ENCODE assay signal across 22 mouse cellular contexts in genomic region chr19:4331273-4331672, GRCm38 (mm10). TPM values are rescaled to one million over a fixed set of nuclear protein-coding genes. Genes with fewer than 3 reads are reported as not detected.
DNase-seq lines count a peak whose midpoint lies in the region; ATAC-seq and TF ChIP-seq lines count a peak whose summit lies in the region.
"Had no signal": no experiment of that assay in that cellular context is flagged by ENCODE, and none has a peak within 500 bp of the region (broad histone marks: within the 10 kb centered on the region; RNA-seq: fewer than 3 reads in every experiment).

No protein-coding gene starts in this region.

- WGBS in neural tube, embryonic 13.5 days: 94% methylated on average over 3 of the region's 3 CpGs
- 32% methylated on average over 3 of the region's 3 CpGs for WGBS in intestine, postnatal 0 days

- H3K9me3 ChIP-seq in neural tube, embryonic 13.5 days: no peaks in the 10 kb centered on the region
- H3K9me3 ChIP-seq in intestine, postnatal 0 days (ENCODE audit: control insufficient read depth): no peaks in the 10 kb centered on the region
- H3K9me3 ChIP-seq: embryonic facial prominence, embryonic 15.5 days; heart, embryonic 10.5 days; limb, embryonic 12.5 days; megakaryocyte, embryonic 14.5 days; midbrain, embryonic 15.5 days had no signal

- no peak overlapping the region for H3K9ac ChIP-seq in neural tube, embryonic 13.5 days
- no peak overlapping the region for H3K9ac ChIP-seq in intestine, postnatal 0 days (ENCODE audit: low read depth, low read length)
- H3K9ac ChIP-seq: embryonic facial prominence, embryonic 15.5 days; limb, embryonic 12.5 days; midbrain, embryonic 15.5 days had no signal

- no peak for ATAC-seq in neural tube, embryonic 13.5 days (ENCODE audit: low read depth)
- peak; percentile 58 for ATAC-seq in intestine, postnatal 0 days
- ATAC-seq: midbrain, embryonic 15.5 days; Patski had no signal

- peaks cover 36% of the 10 kb centered on the region for H3K4me1 ChIP-seq in neural tube, embryonic 13.5 days (replicated peaks)
- peaks cover 7% of the 10 kb centered on the region; the same call in 1 of the 2 replicates for H3K4me1 ChIP-seq in intestine, postnatal 0 days (replicated peaks; ENCODE audit: control insufficient read depth, insufficient read depth, low read length)

- H3K27ac ChIP-seq in neural tube, embryonic 13.5 days (replicated peaks): no peak overlapping the region
- H3K27ac ChIP-seq in intestine, postnatal 0 days (ENCODE audit: low read depth, low read length): peak overlapping the region; percentile 86
- no peak overlapping the region for H3K27ac ChIP-seq in layer of hippocampus, adult 2 months
- H3K27ac ChIP-seq: embryonic facial prominence, embryonic 15.5 days; heart, embryonic 10.5 days; hindbrain, embryonic 14.5 days; limb, embryonic 12.5 days; midbrain, embryonic 15.5 days had no signal

- no peak overlapping the region for H3K4me3 ChIP-seq in neural tube, embryonic 13.5 days
- no peak overlapping the region for H3K4me3 ChIP-seq in intestine, postnatal 0 days (ENCODE audit: low read depth, low read length)
- H3K4me3 ChIP-seq in layer of hippocampus, adult 2 months: no peak overlapping the region
- H3K4me3 ChIP-seq: embryonic facial prominence, embryonic 15.5 days; midbrain, embryonic 15.5 days had no signal

- H3K36me3 ChIP-seq in neural tube, embryonic 13.5 days: peaks cover 47% of the 10 kb centered on the region
- peaks cover 33% of the 10 kb centered on the region for H3K36me3 ChIP-seq in intestine, postnatal 0 days (ENCODE audit: control insufficient read depth, insufficient read depth)

- TF ChIP-seq CTCF in intestine, postnatal 0 days (IDR thresholded peaks at IDR 0.05; ENCODE audit: low read depth): no peak
- TF ChIP-seq CTCF in layer of hippocampus, adult 2 months (conservative IDR thresholded peaks at IDR 0.05): no peak

- peak overlapping the region; percentile 89; the same call in 1 of the 2 replicates for H3K4me2 ChIP-seq in neural tube, embryonic 13.5 days
- peak overlapping the region; percentile 9 for H3K4me2 ChIP-seq in intestine, postnatal 0 days (replicated peaks; ENCODE audit: low read depth)

- H3K27me3 ChIP-seq in neural tube, embryonic 13.5 days: no peaks in the 10 kb centered on the region
- H3K27me3 ChIP-seq in intestine, postnatal 0 days (replicated peaks; ENCODE audit: control insufficient read depth, insufficient read depth, low read length): no peaks in the 10 kb centered on the region
- H3K27me3 ChIP-seq: embryonic facial prominence, embryonic 15.5 days; limb, embryonic 12.5 days; megakaryocyte, embryonic 14.5 days; midbrain, embryonic 15.5 days; Patski had no signal

- intact Hi-C loops in heart, postnatal 36 days (cut with DNase I): no loop called here

- peak; percentile 71 for DNase-seq in heart, adult 11 months
- DNase-seq in heart, postnatal 36 days: no peak
- no peak for DNase-seq in neural tube, embryonic 10.5 days (ENCODE audit: extremely low spot score, low spot score)
- DNase-seq in layer of hippocampus, adult 2 months (ENCODE audit: low spot score in 2 of 2): no peak
- no peak for DNase-seq in gastrocnemius, postnatal 10 days
- DNase-seq: adrenal gland, postnatal 10 days; B cell, adult 2 months; cerebellum, postnatal 10 days; heart, postnatal 10 days; kidney, adult 18-20 months; kidney, postnatal 36 days; layer of hippocampus, adult 9-11 months; lung, adult 2 months had no signal

RNA-seq across cellular contexts. Expression of gene Grk2, which starts 25.3 kb away (rescaled TPM):
- total RNA-seq in heart, postnatal 36 days (2021): 10 to 100 TPM; 47.5 to 50.4 TPM
- 22.3 and 25.5 TPM in 2 replicates for polyA plus RNA-seq in neural tube, embryonic 13.5 days (2015; fragmentation: Nextera tagmentation; extraction: Ambion mirVana)
- polyA plus RNA-seq in intestine, postnatal 0 days (2015; fragmentation: Nextera tagmentation; extraction: Ambion mirVana): 14.4 and 18.5 TPM in 2 replicates
- total RNA-seq in layer of hippocampus, adult 2 months (2021): 100 to 1,000 TPM; 181 to 201 TPM
- total RNA-seq in gastrocnemius, postnatal 10 days (2021): 10 to 100 TPM; 28.1 to 41.2 TPM

RNA-seq across cellular contexts. Expression of gene Ankrd13d, which starts 48.3 kb away (rescaled TPM):
- total RNA-seq in heart, postnatal 36 days (2021): under 1 TPM; 0.51 to 0.80 TPM
- 29.8 and 33.1 TPM in 2 replicates for polyA plus RNA-seq in neural tube, embryonic 13.5 days (2015; fragmentation: Nextera tagmentation; extraction: Ambion mirVana)
- polyA plus RNA-seq in intestine, postnatal 0 days (2015; fragmentation: Nextera tagmentation; extraction: Ambion mirVana): 2.0 and 2.4 TPM in 2 replicates
- total RNA-seq in layer of hippocampus, adult 2 months (2021): 10 to 100 TPM; 63.4 to 70.7 TPM
- total RNA-seq in gastrocnemius, postnatal 10 days (2021): 1 to 10 TPM; 1.2 to 1.3 TPM

Comparison
In these comparisons a context has a peak if more than half of its experiments do, and no peak if none do; other contexts are left out.
1. RNA of gene Ankrd13d, which starts 48.3 kb away (total RNA-seq): 63.4 to 70.7 TPM in layer of hippocampus, adult 2 months; 1.2 to 1.3 TPM in gastrocnemius, postnatal 10 days and 0.51 to 0.80 TPM in heart, postnatal 36 days; every median in the first group is over 10 times any median in the second.